Mouse (Mus musculus) frontal cortex, adult (tissue): ENCODE measurements around the gene Gm21987.

Experiments used
- ATAC-seq: cut with Nextera tagmentation; 2 replicates; pipeline ENCODE4 v1.9.2; 2017; ENCODE audit warnings: mild to moderate bottlenecking, moderate library complexity, mixed read lengths; ENCODE audit not compliant: low TSS enrichment

Gene Gm21987

DNA sequence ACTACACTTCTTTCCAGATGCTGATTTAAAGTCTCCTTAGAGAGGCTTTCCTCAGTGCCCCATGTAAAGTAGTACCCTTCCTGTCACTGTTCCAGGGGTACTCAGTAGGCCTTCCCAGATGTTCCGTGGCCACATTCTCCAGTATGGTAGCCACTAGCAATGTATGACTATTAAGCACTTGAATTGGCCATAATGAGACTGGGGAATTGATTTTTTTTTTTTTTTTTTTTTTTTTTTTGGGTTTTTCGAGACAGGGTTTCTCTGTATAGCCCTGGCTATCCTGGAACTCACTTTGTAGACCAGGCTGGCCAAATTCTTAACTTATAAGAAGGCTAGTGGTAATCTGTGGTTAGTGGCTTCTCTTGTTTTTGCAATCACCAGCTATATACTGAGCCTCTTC lies 3.0 kb downstream of the Gm21987 start:
- no peak for ATAC-seq

DNA sequence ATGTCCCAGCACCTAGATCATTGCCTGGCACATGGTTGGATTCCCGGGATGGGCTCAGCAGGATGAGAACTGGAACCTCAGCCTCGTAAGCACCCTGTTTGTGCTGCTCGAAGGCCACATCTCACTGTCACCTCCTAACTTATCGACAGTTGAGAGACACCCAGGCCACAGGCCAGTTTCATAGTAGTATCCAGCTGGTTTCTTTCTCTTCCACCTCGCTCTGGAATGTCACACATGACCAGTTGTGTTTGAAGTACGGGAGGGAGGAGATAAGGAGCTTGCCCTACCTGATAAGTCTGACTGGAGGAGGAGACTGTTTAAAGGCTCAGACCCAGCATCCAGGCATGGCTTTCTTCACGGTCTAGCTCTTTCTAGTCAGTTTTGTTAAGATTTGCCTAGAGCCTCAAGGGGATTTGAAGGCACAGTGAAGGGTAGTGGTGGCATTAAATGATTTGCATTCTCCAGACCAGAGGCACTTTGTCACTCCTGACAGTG lies 3.6 kb downstream of the Gm21987 start:
- ATAC-seq: no peak

GRCm38 (mm10) chr16:38350939-38351338 lies 4.1 kb downstream of the Gm21987 start:
- ATAC-seq: no peak

DNA sequence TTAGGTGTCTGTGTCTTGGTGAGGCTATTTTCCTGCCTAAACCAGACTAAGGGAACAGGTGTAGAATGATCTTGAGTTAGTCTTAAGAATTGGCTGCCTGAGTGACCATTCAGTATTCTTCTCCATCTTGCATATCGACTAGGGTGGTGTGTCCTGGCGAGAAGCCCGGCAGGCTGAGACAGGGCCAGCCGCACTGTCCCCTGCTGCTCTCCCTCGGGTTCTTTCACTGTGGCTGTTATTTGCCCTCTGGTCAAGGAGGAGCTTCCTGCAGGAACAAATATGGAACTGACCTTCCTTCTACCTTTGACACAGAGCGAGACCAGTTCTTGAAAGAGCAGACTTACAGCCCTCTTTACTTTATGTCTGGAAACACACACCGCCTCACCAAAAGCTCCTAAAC lies 5.2 kb downstream of the Gm21987 start:
- no peak for ATAC-seq

- no peak for ATAC-seq
Observed at GRCm38 (mm10) chr16:38352851-38353250, 6.0 kb downstream of the Gm21987 start.

- ATAC-seq: no peak
Observed at GRCm38 (mm10) chr16:38353642-38354041, 6.8 kb downstream of the Gm21987 start.

GRCm38 (mm10) chr16:38354185-38354913 lies 7.5 kb downstream of the Gm21987 start:
- ATAC-seq: no peak

- no peak for ATAC-seq
Observed at GRCm38 (mm10) chr16:38358256-38358812, 11.5 kb downstream of the Gm21987 start.

GRCm38 (mm10) chr16:38359241-38359640 lies 12.4 kb downstream of the Gm21987 start:
- no peak for ATAC-seq

GRCm38 (mm10) chr16:38359857-38360256 lies 13.0 kb downstream of the Gm21987 start:
- ATAC-seq: no peak

DNA sequence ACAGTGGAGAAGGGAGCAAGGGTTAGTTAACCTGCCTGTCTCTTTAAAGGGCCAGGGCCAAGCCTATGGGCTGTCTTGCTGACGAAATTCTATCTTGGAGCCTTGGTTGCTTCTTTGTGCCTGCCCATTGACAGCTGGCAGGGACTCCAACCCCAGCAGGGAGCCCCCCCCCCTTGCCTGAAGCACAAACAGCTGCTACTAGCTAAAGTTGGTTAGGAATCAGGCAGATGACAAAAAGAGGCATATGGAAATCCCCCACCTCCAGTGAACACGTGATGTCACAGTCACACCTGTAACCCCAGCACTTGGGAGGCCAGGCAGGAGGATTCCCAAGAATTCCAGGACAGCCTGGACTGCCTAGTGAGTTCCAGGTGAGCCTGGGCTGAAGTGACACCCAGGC lies 13.5 kb downstream of the Gm21987 start:
- no peak for ATAC-seq

DNA sequence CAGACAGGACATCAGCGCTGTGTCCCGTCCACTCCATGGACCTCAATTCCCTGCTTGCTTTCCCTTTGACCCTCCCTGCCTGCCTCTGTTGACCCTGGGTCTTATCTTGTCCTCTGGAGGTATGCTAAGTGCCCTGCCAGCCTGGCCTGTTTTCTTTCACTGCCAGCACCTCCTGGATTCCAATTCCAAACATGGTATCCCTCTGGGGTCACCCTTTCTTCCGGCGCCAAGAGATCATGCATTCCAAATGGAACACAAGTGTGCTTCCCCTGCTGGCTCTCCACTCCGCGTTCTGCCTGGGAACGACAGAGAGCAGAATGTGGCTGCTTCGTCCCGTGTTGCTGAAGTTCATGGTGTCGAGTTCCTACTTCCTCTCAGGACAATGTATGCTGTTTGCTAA lies 15.1 kb downstream of the Gm21987 start, which contains the start of gene Popdc2:
Gene Popdc2 (plus strand): TSS at position 277 of the 400 bp plus-strand sequence.
- no peak for ATAC-seq

DNA sequence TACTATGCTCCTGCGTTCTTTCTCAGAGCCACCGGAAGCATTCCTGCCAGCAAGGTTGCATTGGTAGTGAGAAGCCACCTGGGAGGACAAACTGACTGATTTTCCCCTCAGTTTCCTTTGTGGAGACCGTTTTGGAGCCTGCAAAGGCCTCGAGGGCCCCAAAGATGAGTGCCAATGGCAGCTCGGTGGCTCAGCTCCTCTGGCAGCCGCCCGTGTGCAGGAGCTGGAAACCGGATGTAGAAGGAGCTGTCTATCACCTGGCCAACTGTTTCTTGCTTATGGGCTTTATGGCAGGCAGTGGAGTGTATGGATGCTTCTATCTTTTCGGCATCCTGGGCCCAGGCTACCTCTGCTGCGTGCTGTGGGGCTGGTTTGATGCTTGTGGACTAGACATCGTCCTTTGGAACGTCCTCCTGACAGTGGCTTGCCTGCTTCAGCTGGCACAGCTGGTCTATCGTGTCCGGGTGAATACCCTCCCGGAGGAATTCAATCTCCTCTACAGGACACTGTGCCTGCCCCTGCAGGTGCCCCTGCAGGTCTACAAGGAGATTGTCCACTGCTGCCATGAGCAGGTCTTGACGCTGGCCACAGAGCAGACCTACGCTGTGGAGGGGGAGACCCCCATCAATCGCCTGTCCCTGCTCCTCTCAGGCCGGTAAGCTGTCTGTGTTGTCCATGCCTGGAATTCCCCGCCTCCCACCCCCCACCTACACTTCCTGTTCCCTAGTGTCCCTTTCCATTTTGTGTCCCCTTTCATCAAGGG lies 15.8 kb downstream of the Gm21987 start:
- ATAC-seq: no peak

GRCm38 (mm10) chr16:38363256-38363595 lies 16.4 kb downstream of the Gm21987 start:
- no peak for ATAC-seq

DNA sequence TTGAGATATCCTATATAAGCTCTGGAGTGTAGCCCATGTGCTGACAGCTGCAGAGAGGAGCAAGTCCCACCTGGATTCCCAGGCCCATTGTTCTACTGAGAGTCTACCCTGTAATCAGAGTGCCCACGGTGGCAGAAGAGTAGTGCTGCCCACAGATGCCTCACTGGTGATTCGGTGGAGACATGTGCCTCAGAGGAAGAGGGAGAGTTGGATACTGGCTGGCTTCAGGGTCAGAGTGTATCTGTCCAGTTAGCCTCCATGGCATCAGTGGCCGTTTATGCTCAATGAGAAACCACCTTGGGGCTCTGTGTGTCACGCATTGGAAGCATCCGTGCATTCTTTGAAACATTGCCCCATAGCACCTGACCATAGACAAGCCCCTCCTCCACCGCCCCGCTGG lies 16.8 kb downstream of the Gm21987 start:
- no peak for ATAC-seq

- peak; percentile 51 for ATAC-seq
Observed at GRCm38 (mm10) chr16:38365390-38365789, 18.6 kb downstream of the Gm21987 start.

GRCm38 (mm10) chr16:38366231-38366630 lies 19.4 kb downstream of the Gm21987 start:
- ATAC-seq: peak; percentile 58

- ATAC-seq: peak; percentile 97
Observed at GRCm38 (mm10) chr16:38368336-38368735, 21.5 kb downstream of the Gm21987 start.

- no peak for ATAC-seq
Observed at GRCm38 (mm10) chr16:38369000-38369399, 22.2 kb downstream of the Gm21987 start.

- no peak for ATAC-seq
Observed at GRCm38 (mm10) chr16:38369431-38369830, 22.6 kb downstream of the Gm21987 start.

DNA sequence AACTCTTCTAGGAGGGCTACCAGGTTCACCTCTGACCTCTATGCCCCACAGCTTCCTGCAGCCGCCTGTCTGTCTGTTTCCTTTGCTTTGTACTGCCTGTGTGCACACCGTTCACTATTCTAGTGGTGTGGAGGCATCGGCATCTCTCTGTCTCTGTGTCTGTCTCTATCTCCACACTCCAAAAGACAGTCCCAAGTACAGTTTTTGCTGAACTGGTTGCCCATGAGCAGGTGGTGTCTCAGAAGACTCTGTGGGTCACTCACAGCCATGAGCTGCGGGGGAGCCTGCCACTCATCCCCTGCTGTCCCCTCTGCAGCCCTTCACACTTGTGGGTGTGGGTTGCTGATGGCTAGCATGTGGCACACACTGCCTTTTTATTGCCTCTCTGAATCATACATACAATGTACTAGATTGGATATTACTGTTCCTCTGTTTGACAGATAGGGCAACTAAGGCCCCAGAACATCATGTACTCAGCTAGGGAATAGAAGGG lies 23.2 kb downstream of the Gm21987 start:
- no peak for ATAC-seq

GRCm38 (mm10) chr16:38370633-38371374 lies 24.0 kb downstream of the Gm21987 start:
- no peak for ATAC-seq
